Mouse (Mus musculus): ENCODE data around the gene Arhgef40.
"Not testable (repeated sequence)": the region's sequence is repeated elsewhere in the genome, so short reads cannot be mapped to it uniquely, and the experiment has no call there.

Gene Arhgef40

GRCm38 (mm10) chr14:52019590-52020340 lies 35.2 kb downstream of the Arhgef40 start:
- DNase-seq, result peak; percentile 98 to 99

- peak; percentile 80 to 92 for DNase-seq
These were observed 36.1 kb downstream of the Arhgef40 start, which contains the start of gene Zfp219 for GRCm38 (mm10) chr14:52020486-52021137. Gene Zfp219 (minus strand): TSS chr14:52020733.

GRCm38 (mm10) chr14:52021138-52021529 lies 36.6 kb downstream of the Arhgef40 start:
- peak in 1 of 2 experiments; percentile 36 for DNase-seq

GRCm38 (mm10) chr14:52021568-52022212 lies 37.2 kb downstream of the Arhgef40 start:
- peak in 1 of 2 experiments; percentile 20 for DNase-seq

GRCm38 (mm10) chr14:52022244-52022708 lies 37.8 kb downstream of the Arhgef40 start:
- DNase-seq, result peak in 1 of 2 experiments; percentile 10

- DNase-seq, result peak; percentile 96 to 97
These were observed 38.4 kb downstream of the Arhgef40 start for GRCm38 (mm10) chr14:52022709-52023459.

GRCm38 (mm10) chr14:52024133-52024532 lies 39.6 kb downstream of the Arhgef40 start:
- DNase-seq, result no peak

GRCm38 (mm10) chr14:52026342-52026741 lies 41.8 kb downstream of the Arhgef40 start:
- no peak for DNase-seq

- DNase-seq, result no peak
These were observed 51.4 kb downstream of the Arhgef40 start for GRCm38 (mm10) chr14:52035926-52036325.

GRCm38 (mm10) chr14:52039332-52039731 lies 54.8 kb downstream of the Arhgef40 start:
- DNase-seq, result no peak

- not testable (repeated sequence) for DNase-seq
These were observed 57.8 kb downstream of the Arhgef40 start, which contains the start of gene Olfr221 for GRCm38 (mm10) chr14:52042359-52042758. Gene Olfr221 (minus strand): TSS chr14:52042459.

- DNase-seq, result peak in 1 of 2 experiments; percentile 10
These were observed 58.9 kb downstream of the Arhgef40 start for GRCm38 (mm10) chr14:52043446-52043845.

GRCm38 (mm10) chr14:52044901-52045678 lies 60.6 kb downstream of the Arhgef40 start:
- DNase-seq, result peak in 1 of 2 experiments; percentile 24

- no peak for DNase-seq
These were observed 61.5 kb downstream of the Arhgef40 start for GRCm38 (mm10) chr14:52045966-52046565.

GRCm38 (mm10) chr14:52052720-52053119 lies 68.2 kb downstream of the Arhgef40 start:
- not testable (repeated sequence) for DNase-seq

Measured in kidney, postnatal 25 days (tissue).